Mouse (Mus musculus) kidney, adult 11 months (tissue): ENCODE results near the gene Olfr686.

ENCODE experiments used
- DNase-seq: peaks from one replicate; pipeline ENCODE4 v3.0.0; 2022

Olfr686 gene

GRCm38 (mm10) chr7:105207385-105207784, at the start of gene Olfr686:
Gene Olfr686, minus strand, starts transcription at chr7:105207485.
- no peak for DNase-seq

GRCm38 (mm10) chr7:105256656-105257055, 49.4 kb upstream of the Olfr686 start:
- no peak for DNase-seq

- DNase-seq = no peak
Measured at GRCm38 (mm10) chr7:105248197-105248596, 40.9 kb upstream of the Olfr686 start.

- DNase-seq = no peak
Measured at GRCm38 (mm10) chr7:105247671-105248070, 40.4 kb upstream of the Olfr686 start.

- DNase-seq = no peak
Measured at GRCm38 (mm10) chr7:105229386-105229785, 22.1 kb upstream of the Olfr686 start.

GRCm38 (mm10) chr7:105228138-105228537, 20.9 kb upstream of the Olfr686 start:
- peak; percentile 55 for DNase-seq

- DNase-seq = no peak
Measured at GRCm38 (mm10) chr7:105226703-105227102, 19.4 kb upstream of the Olfr686 start.

GRCm38 (mm10) chr7:105226072-105226471, 18.8 kb upstream of the Olfr686 start:
- DNase-seq = no peak

GRCm38 (mm10) chr7:105218281-105218680, 11.0 kb upstream of the Olfr686 start:
- DNase-seq = no peak

- DNase-seq = no peak
Measured at GRCm38 (mm10) chr7:105214761-105215160, 7.5 kb upstream of the Olfr686 start.

GRCm38 (mm10) chr7:105185912-105186311, 21.4 kb downstream of the Olfr686 start, which contains the start of gene Olfr685:
Gene Olfr685, minus strand, starts transcription at chr7:105186012.
- DNase-seq = no peak

- no peak for DNase-seq
Measured at GRCm38 (mm10) chr7:105170773-105171172, 36.5 kb downstream of the Olfr686 start.

GRCm38 (mm10) chr7:105163553-105163952, 43.7 kb downstream of the Olfr686 start, which contains the start of gene Olfr684:
Gene Olfr684, minus strand, starts transcription at chr7:105163653.
- no peak for DNase-seq
